Mouse (Mus musculus) mesoderm, embryonic 11.5 days (tissue): ENCODE measurements around the gene Fmod.

ENCODE experiments used
- DNase-seq: peaks from one replicate; pipeline ENCODE4 v3.0.0-alpha.2; 2012; ENCODE audit warnings: low read depth, low spot score

Gene Fmod

GRCm38 (mm10) chr1:134096264-134096934 is 59.3 kb downstream of the Fmod start:
- DNase-seq = peak; percentile 34

- no peak for DNase-seq
Observed at GRCm38 (mm10) chr1:134097080-134097855, 60.2 kb downstream of the Fmod start.
